Mouse (Mus musculus) 3T3-L1 (cell line): Measurements from ENCODE around the gene Ehd2.

Experiments used
- DNase-seq: peaks from one replicate; pipeline ENCODE4 v3.0.0-alpha.2; 2015; ENCODE audit warnings: low read depth, low spot score

The Ehd2 gene

DNA sequence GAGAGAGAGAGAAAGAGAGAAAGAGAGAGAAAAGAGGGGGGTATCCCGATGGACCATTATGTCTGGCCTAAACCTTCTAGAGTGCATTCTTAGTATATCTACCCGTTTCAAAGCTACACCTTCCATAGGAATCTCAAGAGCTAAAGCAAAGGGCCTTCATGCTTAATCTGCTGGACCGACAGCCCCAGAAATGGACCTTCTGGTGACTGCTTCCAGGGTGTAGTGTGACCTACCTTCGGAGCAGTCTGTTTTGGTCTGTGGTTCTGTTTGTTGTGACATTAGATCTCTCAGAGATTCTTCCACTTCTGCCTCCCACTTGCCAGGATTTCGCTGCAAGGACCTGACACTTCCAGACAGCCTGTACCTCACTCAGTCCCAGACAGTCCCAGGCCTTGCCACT is 56.8 kb downstream of the Ehd2 start:
- DNase-seq, result no peak

DNA sequence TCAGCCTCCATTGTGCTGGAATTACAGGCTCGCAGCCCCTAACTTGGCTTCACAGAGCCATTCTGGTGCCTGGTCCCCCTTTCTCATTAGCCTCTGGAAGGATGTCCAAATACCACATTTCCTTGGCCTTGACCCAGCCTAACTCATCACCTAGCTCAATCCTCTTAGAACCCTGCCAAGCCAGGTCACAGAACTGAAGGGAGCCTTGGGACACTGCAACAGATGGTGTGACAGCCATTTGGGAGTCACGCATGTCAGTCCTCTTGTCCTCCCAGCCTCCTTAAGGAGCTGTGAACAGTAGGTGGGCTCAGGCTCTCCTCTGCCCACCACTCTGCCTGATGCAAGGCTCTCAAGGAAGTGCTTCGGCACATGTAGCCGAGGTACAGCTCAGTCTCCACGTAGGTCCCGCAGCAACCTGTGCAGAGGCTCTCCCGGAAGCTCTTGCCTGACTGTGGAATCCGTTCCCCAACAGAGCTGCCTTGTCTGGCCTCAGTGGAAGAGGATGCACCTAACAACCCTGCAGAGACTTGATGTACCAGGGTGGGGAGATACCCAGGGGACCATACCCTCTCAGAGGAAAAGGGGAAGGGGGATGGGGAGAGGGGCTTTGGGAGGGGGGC is 59.3 kb downstream of the Ehd2 start:
- DNase-seq, result no peak

DNA sequence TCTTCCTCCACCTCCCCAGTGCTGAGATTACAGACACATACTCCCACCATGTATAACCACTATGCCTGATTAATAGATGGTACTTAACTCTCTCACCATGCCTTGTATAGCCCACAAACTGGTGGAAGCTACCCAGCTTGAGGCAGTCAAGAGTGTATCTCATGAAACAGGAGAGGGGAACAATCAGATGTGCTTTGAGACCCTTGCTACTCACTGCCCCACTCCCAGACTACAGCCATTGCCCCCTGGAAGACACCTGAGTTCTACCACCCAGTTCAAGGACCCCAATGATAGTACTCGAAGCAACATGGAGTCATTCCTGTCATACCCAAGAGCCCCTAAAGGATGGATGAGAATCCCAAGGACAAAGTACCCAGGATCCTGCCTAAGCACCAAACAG is 60.8 kb downstream of the Ehd2 start:
- no peak for DNase-seq

DNA sequence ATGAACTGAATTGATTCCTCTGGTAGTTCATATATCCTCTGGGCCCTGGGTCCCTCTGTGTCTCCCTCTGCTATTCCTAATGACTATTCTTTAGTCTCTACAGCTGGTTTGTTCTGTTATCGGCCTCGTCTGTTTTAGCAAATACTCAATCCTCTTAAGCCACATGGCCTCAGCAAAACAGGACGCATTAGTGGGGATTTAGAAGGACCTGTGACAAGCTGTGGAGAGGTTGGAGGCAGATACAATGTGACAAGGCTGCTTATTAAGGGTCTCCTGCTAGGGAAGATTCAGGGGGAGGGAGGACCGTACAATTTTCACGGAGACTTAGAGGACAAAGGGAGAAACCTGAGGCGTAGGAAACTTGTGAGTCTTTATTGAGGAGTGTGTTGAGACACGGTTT is 61.5 kb downstream of the Ehd2 start:
- no peak for DNase-seq

DNA sequence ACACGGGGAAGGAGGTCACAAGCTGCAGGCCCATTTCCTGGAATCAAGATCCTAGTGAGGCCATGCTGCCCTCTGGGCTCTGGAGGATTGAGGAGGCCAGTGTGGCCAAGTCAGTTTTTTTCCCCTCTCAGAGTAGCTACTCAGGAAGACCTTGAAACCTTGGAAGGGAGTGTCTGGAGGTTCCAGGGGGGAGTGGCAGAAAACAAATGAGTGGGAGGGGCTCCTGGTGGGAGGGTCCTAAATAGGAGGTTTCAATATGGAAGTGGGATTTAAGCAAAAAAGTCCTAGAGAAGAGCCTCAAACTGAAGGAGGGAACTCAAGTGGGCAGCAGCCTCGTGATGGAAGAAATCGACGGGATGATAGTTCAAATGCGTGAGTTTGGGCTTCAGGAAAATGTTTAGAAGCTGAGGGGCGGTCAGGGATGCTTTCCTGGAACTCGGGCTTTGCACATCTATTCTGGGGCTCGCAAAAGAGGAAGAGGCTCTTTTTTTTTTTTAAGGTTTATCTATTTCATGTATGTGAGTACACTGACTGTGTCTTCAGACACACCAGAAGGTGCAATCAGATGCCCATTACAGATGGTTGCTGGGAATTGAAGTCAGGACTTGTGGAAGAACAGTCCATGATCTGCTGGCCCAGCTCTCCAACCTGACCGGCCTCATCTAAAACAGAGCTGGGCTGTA is 65.9 kb downstream of the Ehd2 start:
- DNase-seq, result no peak
